Mouse (Mus musculus) brain, embryonic 14.5 days (tissue): ENCODE results near the gene Gstt3.

Source experiments
- CTCF ChIP-seq: fragments of 200-500 bp; IDR thresholded peaks from 2 replicates; pipeline ENCODE4 v1.5.1; 2012; ENCODE audit warnings: inconsistent platforms, mild to moderate bottlenecking, moderate library complexity, borderline replicate concordance; ENCODE audit not compliant: insufficient read depth, insufficient read length; ENCODE audit errors: extremely low read depth
- POLR2A ChIP-seq: fragments of 200-500 bp; IDR thresholded peaks from 2 replicates; pipeline ENCODE4 v1.6.1; 2012; ENCODE audit warnings: mild to moderate bottlenecking, inconsistent platforms, borderline replicate concordance; ENCODE audit not compliant: poor library complexity, insufficient read depth, insufficient read length, severe bottlenecking; ENCODE audit errors: extremely low read depth

DNA sequence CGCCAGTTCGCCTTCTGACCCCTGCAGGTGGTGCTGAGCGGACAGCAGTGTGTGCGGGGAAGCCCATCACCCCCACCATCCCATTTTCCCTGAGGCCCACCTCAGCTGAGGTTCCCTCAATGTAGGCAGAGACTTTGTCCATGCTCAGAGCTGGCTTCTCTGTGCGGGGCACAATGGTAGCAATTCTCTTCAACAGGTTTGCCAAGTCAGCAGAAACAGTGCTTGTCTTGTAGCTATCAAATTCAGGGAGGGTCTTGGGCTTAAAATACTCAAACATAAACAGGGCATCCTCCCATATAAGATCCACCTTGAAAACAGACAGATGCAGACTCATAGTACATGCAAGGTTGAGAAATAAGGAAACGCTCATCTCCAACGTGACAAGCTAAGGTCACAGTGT is 55.8 kb downstream of the Gstt3 start:
- TF ChIP-seq POLR2A (no peak), CTCF (no peak)
